Mouse (Mus musculus) embryonic stem cell, embryonic (primary cell): ENCODE measurements around the gene Pin1.

ENCODE experiments used
- CTCF ChIA-PET, 4 experiments: fragments of 300-600 bp in 2 of 4; fragments of 350-600 bp in 2 of 4; sonication (Branson Sonifier 250); formaldehyde crosslinking; loops; one replicate each; lab custom pipeline; 2022; ENCODE audit warnings: inconsistent platforms in 2 of 4; lab: Charles Lee
- POLR2A ChIA-PET, 4 experiments: fragments of 300-600 bp in 2 of 4; fragments of 350-600 bp in 2 of 4; sonication (Branson Sonifier 250); formaldehyde crosslinking; loops; one replicate each; lab custom pipeline; 2022; ENCODE audit warnings: antibody characterized with exemption in 4 of 4, inconsistent platforms in 1 of 4; lab: Charles Lee

Gene Pin1

GRCm38 (mm10) chr9:20677892-20678291, 26.0 kb downstream of the Pin1 start:
- ChIA-PET CTCF (no interaction called here), POLR2A (interaction anchor here in 2 of 4 experiments (1.3 to 1.4 kb wide), 2 partner anchors 11 to 33 kb away, joined by 3 to 7 read pairs; partner anchors contain the start of gene Fbxl12 (in 1 of the 2))

- POLR2A ChIA-PET: interaction anchor here in 3 of 4 experiments (0.5 to 3.7 kb wide), 8 partner anchors 11 to 87 kb away, joined by 3 to 12 read pairs (median 4); no protein-coding TSS in a partner anchor
Measured at GRCm38 (mm10) chr9:20680378-20680958, 28.6 kb downstream of the Pin1 start.

DNA sequence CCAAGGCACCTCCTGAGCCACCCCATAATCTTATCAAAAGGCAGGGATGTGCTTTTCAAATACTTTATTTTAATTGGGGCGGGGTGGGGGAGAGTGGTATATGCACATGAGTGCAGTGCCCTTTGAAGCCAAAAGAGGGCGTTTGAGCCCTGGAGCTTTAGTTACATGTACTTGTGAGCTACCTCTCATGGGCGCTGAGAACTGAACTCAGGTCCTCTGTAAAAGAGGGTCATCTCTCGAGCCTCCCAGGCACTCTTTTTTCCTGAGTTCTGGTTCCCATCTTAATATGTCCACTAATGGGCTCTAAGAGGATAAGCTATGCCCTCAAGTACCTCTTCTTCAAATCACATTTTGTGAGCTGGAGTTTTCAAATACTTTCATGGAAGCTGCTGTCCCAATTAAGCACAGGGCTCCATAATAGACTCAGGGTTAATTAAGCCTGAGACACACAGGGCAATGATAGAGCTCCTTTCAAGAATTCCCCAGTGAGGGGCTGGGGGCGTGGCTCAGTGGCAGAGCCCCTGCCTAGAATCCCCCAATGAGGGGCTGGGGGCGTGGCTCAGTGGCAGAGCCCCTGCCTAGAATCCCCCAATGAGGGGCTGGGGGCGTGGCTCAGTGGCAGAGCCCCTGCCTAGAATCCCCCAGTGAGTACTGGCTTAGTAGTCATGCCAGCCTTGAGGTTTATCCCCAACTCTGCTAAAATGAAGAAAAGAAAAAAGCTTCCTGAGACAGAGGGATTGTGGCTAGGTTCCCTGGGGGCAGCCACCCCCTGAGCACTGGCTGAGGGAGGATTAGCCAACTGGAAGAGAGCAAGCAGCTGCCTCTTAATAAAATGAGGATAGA, 29.9 kb downstream of the Pin1 start:
- POLR2A ChIA-PET: interaction anchor here (0.6 to 3.7 kb wide), 16 partner anchors 9 to 221 kb away, joined by 3 to 12 read pairs (median 3); partner anchors contain the start of genes Pin1 (in 1 of the 4) and Ubl5 (in 1 of the 4)
- CTCF ChIA-PET: interaction anchor here (0.6 to 1.9 kb wide), 18 partner anchors 10 to 649 kb away, joined by 3 to 8 read pairs (median 3); partner anchors contain the start of gene Ubl5 (in 1 of the 4)

More at GRCm38 (mm10) chr9:20680378-20680958, 28.6 kb downstream of the Pin1 start:
- CTCF ChIA-PET: interaction anchor here in 1 of 4 experiments (1.3 kb wide), 1 partner anchor 18 kb away, joined by 4 read pairs; no protein-coding TSS in a partner anchor

DNA sequence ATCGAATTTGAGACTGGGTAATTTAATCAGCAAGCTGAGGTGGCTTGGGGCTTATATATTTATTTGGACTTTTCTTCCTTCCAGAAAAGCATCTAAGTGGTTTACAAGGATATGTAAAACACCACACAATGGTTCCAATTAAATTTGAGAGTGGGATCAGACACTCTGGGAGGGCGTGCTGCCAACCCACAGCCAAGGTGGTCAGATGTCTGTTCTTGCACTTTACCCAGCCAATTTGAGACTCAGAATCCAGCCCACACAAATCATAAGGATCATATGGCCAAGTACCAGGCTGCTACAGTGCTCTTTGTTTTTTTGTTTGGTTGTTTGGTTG, 30.5 kb downstream of the Pin1 start:
- CTCF ChIA-PET: interaction anchor here in 3 of 4 experiments (0.6 to 1.9 kb wide), 8 partner anchors 10 to 340 kb away, joined by 3 to 8 read pairs (median 3); no protein-coding TSS in a partner anchor
- POLR2A ChIA-PET: interaction anchor here in 2 of 4 experiments (0.9 to 3.7 kb wide), 7 partner anchors 21 to 192 kb away, joined by 3 to 12 read pairs (median 4); partner anchors contain the start of gene Ubl5 (in 1 of the 2)

DNA sequence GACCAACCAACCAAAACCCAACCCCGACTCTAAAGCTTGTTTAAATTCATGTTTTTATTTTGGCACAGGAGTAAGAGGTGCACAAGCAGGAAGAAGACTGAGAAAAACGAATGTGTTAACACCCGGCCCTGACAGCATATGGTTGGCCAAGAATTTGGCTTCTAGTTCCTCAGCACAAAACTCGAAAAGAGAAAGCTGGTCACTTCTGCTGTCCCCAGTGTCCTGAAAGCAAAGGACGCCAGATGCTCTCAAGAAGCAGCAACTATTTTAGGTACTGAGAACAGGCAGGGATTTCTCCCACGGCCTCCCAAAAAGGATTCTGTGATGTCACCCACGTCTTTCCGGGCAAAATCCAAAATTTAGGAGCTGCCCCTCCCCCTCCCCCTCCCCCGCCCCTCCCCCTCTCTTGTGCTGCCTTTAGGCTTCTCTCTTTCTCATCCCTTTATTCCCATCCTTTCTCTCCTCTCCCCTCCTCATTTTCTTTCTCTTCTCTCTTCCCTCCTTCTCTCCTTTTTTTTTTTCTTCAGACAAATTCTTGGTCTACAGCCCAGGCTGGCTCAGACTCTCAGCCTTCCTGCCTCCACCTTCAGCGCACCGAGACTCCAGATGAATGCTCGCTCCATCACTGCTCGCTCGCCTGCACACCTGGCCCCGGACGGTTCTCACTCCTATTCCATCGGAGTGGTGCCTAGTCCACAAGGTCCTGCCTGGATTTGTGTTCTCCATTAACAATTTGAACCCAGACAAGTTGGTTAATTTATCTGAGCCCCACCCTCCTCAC, 33.4 kb downstream of the Pin1 start:
- CTCF ChIA-PET: interaction anchor here in 3 of 4 experiments (0.6 kb wide), 3 partner anchors 159 to 318 kb away, joined by 3 to 5 read pairs (median 3); no protein-coding TSS in a partner anchor
- POLR2A ChIA-PET: interaction anchor here in 2 of 4 experiments (0.6 to 1.3 kb wide), 3 partner anchors 10 to 19 kb away, joined by 3 to 5 read pairs (median 3); no protein-coding TSS in a partner anchor

DNA sequence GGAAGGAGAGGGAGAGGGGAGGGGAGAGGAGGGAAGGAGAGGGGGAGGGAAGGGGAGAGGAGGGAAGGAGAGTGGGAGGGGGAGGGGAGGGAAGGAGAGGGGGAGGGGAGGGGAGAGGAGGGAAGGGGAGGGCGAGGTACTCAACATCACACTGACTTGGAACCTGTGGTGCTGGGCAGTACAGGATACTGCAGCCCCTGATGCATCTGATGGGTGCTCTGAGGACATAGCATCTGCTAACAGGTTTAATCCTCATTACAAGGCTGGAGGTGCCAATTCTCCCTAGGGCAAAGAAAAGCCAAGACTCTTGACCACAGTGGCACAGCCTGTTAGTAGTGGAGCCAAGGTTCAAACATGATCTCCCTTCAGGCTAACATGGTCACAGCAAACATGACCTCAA, 37.5 kb downstream of the Pin1 start:
- ChIA-PET CTCF (interaction anchor here in 1 of 4 experiments (0.6 to 1.0 kb wide), 2 partner anchors 27 to 780 kb away, joined by 3 to 4 read pairs; no protein-coding TSS in a partner anchor), POLR2A (interaction anchor here in 3 of 4 experiments (0.6 to 1.6 kb wide), 6 partner anchors 17 to 826 kb away, joined by 3 to 4 read pairs (median 4); partner anchors contain the start of gene Ubl5 (in 1 of the 3))

DNA sequence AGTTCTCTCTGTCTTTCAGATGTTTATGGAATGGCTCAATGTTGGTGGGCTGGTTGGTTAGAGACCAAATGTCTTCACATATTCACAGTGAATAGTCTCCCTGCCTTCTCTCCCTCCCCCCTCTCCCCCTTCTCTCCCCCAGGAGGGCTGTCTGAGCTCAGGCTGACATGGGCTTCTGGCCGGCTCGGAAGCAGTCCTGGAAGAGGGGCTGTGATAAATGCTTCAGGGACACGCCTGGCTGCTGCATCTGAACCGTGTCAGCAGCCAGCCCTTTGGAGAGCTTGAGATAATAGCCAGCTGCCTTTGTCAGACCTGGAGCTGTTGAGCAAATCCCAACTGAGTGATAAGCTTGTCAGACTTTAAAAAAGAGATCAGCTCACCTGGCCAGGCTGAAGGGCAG, 38.0 kb downstream of the Pin1 start:
- ChIA-PET CTCF (interaction anchor here in 2 of 4 experiments (0.6 to 1.0 kb wide), 2 partner anchors 28 to 50 kb away, joined by 3 to 13 read pairs; no protein-coding TSS in a partner anchor), POLR2A (interaction anchor here in 3 of 4 experiments (0.6 to 1.6 kb wide), 7 partner anchors 9 to 141 kb away, joined by 3 to 4 read pairs (median 3); partner anchors contain the start of gene Ubl5 (in 1 of the 3))

- CTCF ChIA-PET: interaction anchor here in 2 of 4 experiments (0.6 to 1.0 kb wide), 2 partner anchors 28 to 49 kb away, joined by 3 to 13 read pairs; no protein-coding TSS in a partner anchor
- POLR2A ChIA-PET: interaction anchor here in 2 of 4 experiments (0.7 to 1.4 kb wide), 5 partner anchors 9 to 48 kb away, joined by 3 to 4 read pairs (median 3); partner anchors contain the start of gene Ubl5 (in 1 of the 2)
Measured at GRCm38 (mm10) chr9:20690449-20690848, 38.6 kb downstream of the Pin1 start.

GRCm38 (mm10) chr9:20692863-20693262, 41.0 kb downstream of the Pin1 start:
- POLR2A ChIA-PET: interaction anchor here in 2 of 4 experiments (0.6 to 0.7 kb wide), 2 partner anchors 24 to 204 kb away, joined by 3 to 4 read pairs; no protein-coding TSS in a partner anchor
- CTCF ChIA-PET: no interaction called here

DNA sequence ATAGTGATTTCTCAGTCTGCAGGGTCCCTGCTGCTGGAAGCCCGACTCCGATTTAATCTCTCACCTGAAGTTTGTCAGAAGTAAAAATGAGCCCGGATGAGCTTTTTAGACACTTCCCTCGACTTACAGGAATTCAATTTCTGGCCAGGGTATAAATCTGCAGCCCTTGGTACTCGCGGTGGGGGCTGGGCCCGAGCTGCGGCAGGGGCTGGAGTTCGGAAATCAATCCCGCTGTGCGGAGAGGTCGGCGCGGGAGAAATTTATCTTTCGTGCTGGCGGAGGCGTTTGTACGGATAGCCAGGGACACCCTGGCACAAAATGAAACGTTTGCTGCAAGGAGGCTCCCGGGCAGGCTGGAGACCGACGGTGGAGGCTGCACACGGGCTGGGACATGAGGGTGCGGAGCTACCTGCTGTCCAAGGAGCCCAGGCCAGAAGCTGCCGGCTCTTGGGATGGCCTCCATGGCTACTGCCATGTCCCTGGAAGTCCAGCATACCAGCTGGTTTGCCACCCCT, 42.9 kb downstream of the Pin1 start:
- CTCF ChIA-PET: interaction anchor here in 3 of 4 experiments (0.8 to 1.7 kb wide), 5 partner anchors 20 to 136 kb away, joined by 3 to 8 read pairs (median 4); no protein-coding TSS in a partner anchor

DNA sequence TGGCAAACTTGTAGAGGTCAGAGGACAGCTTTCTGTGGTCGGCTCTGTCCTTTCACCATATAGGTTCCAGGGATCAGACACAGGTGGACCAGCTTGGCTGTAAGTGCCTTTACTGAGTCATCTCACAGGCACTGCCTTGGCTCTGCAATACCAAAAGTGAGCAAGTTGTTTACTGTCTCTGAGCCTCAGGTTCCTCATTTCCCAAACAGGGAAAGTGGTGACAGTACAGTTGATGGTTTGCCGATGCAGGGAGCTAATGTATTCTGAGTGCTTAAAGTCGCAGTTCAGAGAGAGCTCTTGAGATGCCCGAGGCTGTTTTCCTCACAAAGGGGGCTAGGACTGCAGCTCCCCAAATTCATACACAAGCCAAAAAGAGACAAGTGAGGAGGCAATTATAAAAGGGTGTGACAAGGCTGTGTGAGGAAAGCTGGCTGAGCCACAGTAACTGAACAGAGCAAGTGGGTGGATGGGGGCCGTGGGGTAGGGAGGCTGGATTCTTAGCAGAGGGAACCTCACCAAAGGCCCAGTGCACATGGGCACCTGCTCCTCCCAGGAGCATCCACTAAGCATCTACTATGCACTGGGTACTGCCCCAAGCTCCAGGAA, 44.3 kb downstream of the Pin1 start:
- POLR2A ChIA-PET: interaction anchor here in 2 of 4 experiments (1.0 to 3.5 kb wide), 9 partner anchors 14 to 38 kb away, joined by 3 to 14 read pairs (median 5); no protein-coding TSS in a partner anchor

More for the DNA sequence above, 42.9 kb downstream of the Pin1 start:
- POLR2A ChIA-PET: interaction anchor here in 3 of 4 experiments (0.7 to 3.5 kb wide), 15 partner anchors 9 to 397 kb away, joined by 3 to 14 read pairs (median 5); partner anchors contain the start of genes Gm38431 (in 1 of the 3), Pin1 (in 1 of the 3), Raver1 (in 1 of the 3) and Ubl5 (in 1 of the 3)

DNA sequence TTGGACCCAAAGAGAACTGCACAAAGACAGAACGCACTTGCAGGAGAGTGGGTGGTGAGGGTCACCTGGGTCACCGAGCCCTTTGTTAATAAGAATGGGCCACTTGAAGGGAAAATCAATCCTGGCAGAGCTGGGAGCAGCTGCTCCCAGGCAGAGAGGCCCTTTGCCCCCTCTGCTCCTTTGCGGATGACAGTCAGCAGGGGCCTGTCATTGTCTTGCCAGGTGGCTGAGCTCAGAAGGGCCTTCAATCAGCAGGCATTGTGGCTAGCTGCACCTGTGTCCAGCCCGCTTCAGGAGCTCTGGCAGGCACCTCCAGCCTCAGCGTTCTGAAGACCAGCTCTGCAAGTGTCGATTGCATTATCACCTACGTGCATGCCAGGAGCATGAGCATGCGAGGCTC, 45.6 kb downstream of the Pin1 start:
- POLR2A ChIA-PET: interaction anchor here in 2 of 4 experiments (1.2 to 3.5 kb wide), 5 partner anchors 15 to 55 kb away, joined by 4 to 14 read pairs (median 5); partner anchors contain the start of gene Ubl5 (in 1 of the 2)
- CTCF ChIA-PET: interaction anchor here in 2 of 4 experiments (1.1 to 1.5 kb wide), 3 partner anchors 16 to 18 kb away, joined by 3 to 5 read pairs (median 5); no protein-coding TSS in a partner anchor

More for the DNA sequence above, 44.3 kb downstream of the Pin1 start:
- CTCF ChIA-PET: interaction anchor here in 1 of 4 experiments (1.7 kb wide), 1 partner anchor 135 kb away, joined by 4 read pairs; no protein-coding TSS in a partner anchor

- ChIA-PET CTCF (interaction anchor here (0.6 to 1.6 kb wide), 6 partner anchors 11 to 1156 kb away, joined by 3 to 5 read pairs (median 3); no protein-coding TSS in a partner anchor), POLR2A (interaction anchor here (0.5 to 1.8 kb wide), 10 partner anchors 9 to 388 kb away, joined by 3 to 10 read pairs (median 4); partner anchors contain the start of genes Gm38431 (in 1 of the 4), Raver1 (in 1 of the 4) and Ubl5 (in 1 of the 4))
Measured at GRCm38 (mm10) chr9:20703832-20704380, 52.0 kb downstream of the Pin1 start.

DNA sequence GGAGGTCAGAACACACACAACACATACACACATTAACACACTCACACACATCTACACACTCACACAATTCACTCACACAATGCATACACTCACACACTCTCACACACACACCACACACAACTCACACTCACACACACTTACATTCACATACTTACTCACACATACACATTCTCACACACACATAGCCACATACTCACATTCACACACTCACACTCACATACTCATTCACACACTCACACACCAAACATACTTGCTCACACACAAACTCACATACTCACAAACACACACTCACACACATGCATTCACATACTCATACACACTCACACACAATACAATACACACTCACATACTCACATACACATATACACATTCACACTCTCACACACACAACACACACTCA, 53.5 kb downstream of the Pin1 start:
- ChIA-PET POLR2A (no interaction called here), CTCF (interaction anchor here in 1 of 4 experiments (1.1 kb wide), 1 partner anchor 38 kb away, joined by 3 read pairs; no protein-coding TSS in a partner anchor)

- CTCF ChIA-PET: no interaction called here
- POLR2A ChIA-PET: interaction anchor here in 1 of 4 experiments (1.3 kb wide), 1 partner anchor 45 kb away, joined by 3 read pairs; no protein-coding TSS in a partner anchor
Measured at GRCm38 (mm10) chr9:20705981-20706380, 54.1 kb downstream of the Pin1 start.
